Mouse (Mus musculus): ENCODE data around the gene Hmox2. TPM values are rescaled to one million over a fixed set of nuclear protein-coding genes. Genes with fewer than 3 reads are reported as not detected.
"Not testable (repeated sequence)": the region's sequence is repeated elsewhere in the genome, so short reads cannot be mapped to it uniquely, and the experiment has no call there.

Hmox2 gene
- 106 and 126 TPM in 2 replicates for polyA plus RNA-seq (2014; fragmentation: Nextera tagmentation; extraction: Ambion mirVana)

- Histone ChIP-seq H3K9me3 (ENCODE audit: control insufficient read depth, low read length) (no peaks in the 10 kb centered on the region), H3K4me1 (ENCODE audit: control insufficient read depth, insufficient read depth, low read length) (peaks cover 4% of the 10 kb centered on the region; the same call in 1 of the 2 replicates), H3K9ac (replicated peaks; ENCODE audit: low read depth, low read length) (peak within 1 kb of the TSS; percentile 88), H3K36me3 (ENCODE audit: control insufficient read depth, insufficient read depth, low read length) (no peaks in the 10 kb centered on the region), H3K27me3 (ENCODE audit: control insufficient read depth, insufficient read depth, low read length) (no peaks in the 10 kb centered on the region), H3K4me2 (ENCODE audit: low read depth, low read length) (peak within 1 kb of the TSS; percentile 91), H3K4me3 (ENCODE audit: low read depth, low read length) (peak within 1 kb of the TSS; percentile 87), H3K27ac (ENCODE audit: low read depth, low read length) (peak within 1 kb of the TSS; percentile 75)
- WGBS, result 4% methylated on average over 35 of the region's 35 CpGs
- ATAC-seq (ENCODE audit: low read depth), result peak; percentile 96
These were observed at the start of gene Hmox2 for GRCm38 (mm10) chr16:4725780-4726527. Gene Hmox2 (plus strand): TSS chr16:4726361.

GRCm38 (mm10) chr16:4676836-4677235 lies 49.3 kb upstream of the Hmox2 start:
- Histone ChIP-seq H3K27ac (ENCODE audit: low read depth, low read length) (no peak overlapping the region), H3K9ac (replicated peaks; ENCODE audit: low read depth, low read length) (no peak overlapping the region), H3K36me3 (ENCODE audit: control insufficient read depth, insufficient read depth, low read length) (0 out of 2 replicates have a peak, but pooled peaks cover 8% of the 10 kb centered on the region), H3K4me3 (ENCODE audit: low read depth, low read length) (no peak overlapping the region), H3K4me1 (ENCODE audit: control insufficient read depth, insufficient read depth, low read length) (peaks cover 11% of the 10 kb centered on the region), H3K27me3 (ENCODE audit: control insufficient read depth, insufficient read depth, low read length) (no peaks in the 10 kb centered on the region), H3K4me2 (ENCODE audit: low read depth, low read length) (no peak overlapping the region), H3K9me3 (ENCODE audit: control insufficient read depth, low read length) (no peaks in the 10 kb centered on the region)
- WGBS, result over 99% methylated on average over 5 of the region's 5 CpGs
- no peak for ATAC-seq (ENCODE audit: low read depth)

GRCm38 (mm10) chr16:4678080-4678479 lies 48.1 kb upstream of the Hmox2 start:
- ATAC-seq (ENCODE audit: low read depth), result no peak
- Histone ChIP-seq H3K4me3 (ENCODE audit: low read depth, low read length) (no peak overlapping the region), H3K4me1 (ENCODE audit: control insufficient read depth, insufficient read depth, low read length) (peaks cover 11% of the 10 kb centered on the region), H3K4me2 (ENCODE audit: low read depth, low read length) (no peak overlapping the region), H3K27ac (ENCODE audit: low read depth, low read length) (no peak overlapping the region), H3K27me3 (ENCODE audit: control insufficient read depth, insufficient read depth, low read length) (no peaks in the 10 kb centered on the region), H3K9ac (replicated peaks; ENCODE audit: low read depth, low read length) (no peak overlapping the region), H3K9me3 (ENCODE audit: control insufficient read depth, low read length) (no peaks in the 10 kb centered on the region), H3K36me3 (ENCODE audit: control insufficient read depth, insufficient read depth, low read length) (0 out of 2 replicates have a peak, but pooled peaks cover 8% of the 10 kb centered on the region)
- 88% methylated on average over 5 of the region's 5 CpGs for WGBS

- Histone ChIP-seq H3K9ac (replicated peaks; ENCODE audit: low read depth, low read length) (peak within 1 kb of the TSS; percentile 71), H3K27ac (ENCODE audit: low read depth, low read length) (0 out of 2 replicates have a peak within 1 kb of the TSS, but pooled peaks have one; percentile 66), H3K4me3 (ENCODE audit: low read depth, low read length) (peak within 1 kb of the TSS; percentile 66), H3K9me3 (ENCODE audit: control insufficient read depth, low read length) (no peaks in the 10 kb centered on the region), H3K4me2 (ENCODE audit: low read depth, low read length) (peak within 1 kb of the TSS; percentile 94), H3K27me3 (ENCODE audit: control insufficient read depth, insufficient read depth, low read length) (no peaks in the 10 kb centered on the region), H3K36me3 (ENCODE audit: control insufficient read depth, insufficient read depth, low read length) (0 out of 2 replicates have a peak, but pooled peaks cover 8% of the 10 kb centered on the region), H3K4me1 (ENCODE audit: control insufficient read depth, insufficient read depth, low read length) (peaks cover 11% of the 10 kb centered on the region)
- ATAC-seq (ENCODE audit: low read depth), result peak; percentile 92
- WGBS, result under 1% methylated on average over 47 of the region's 47 CpGs
These were observed 46.8 kb upstream of the Hmox2 start, which contains the start of gene Coro7 for GRCm38 (mm10) chr16:4679121-4680018. Gene Coro7 (minus strand): TSS chr16:4679777.

- H3K9ac ChIP-seq (replicated peaks; ENCODE audit: low read depth, low read length); ATAC-seq (ENCODE audit: low read depth); H3K4me3 ChIP-seq (ENCODE audit: low read depth, low read length); H3K4me2 ChIP-seq (ENCODE audit: low read depth, low read length); H3K36me3 ChIP-seq (ENCODE audit: control insufficient read depth, insufficient read depth, low read length); H3K27ac ChIP-seq (ENCODE audit: low read depth, low read length); H3K27me3 ChIP-seq (ENCODE audit: control insufficient read depth, insufficient read depth, low read length); H3K9me3 ChIP-seq (ENCODE audit: control insufficient read depth, low read length): not testable (repeated sequence)
- WGBS, result 84% methylated on average over 3 of the region's 3 CpGs
- peaks cover 21% of the 10 kb centered on the region for H3K4me1 ChIP-seq (ENCODE audit: control insufficient read depth, insufficient read depth, low read length)
These were observed 45.2 kb upstream of the Hmox2 start for GRCm38 (mm10) chr16:4680922-4681455.

GRCm38 (mm10) chr16:4682628-4683179 lies 43.5 kb upstream of the Hmox2 start:
- Histone ChIP-seq H3K27ac (ENCODE audit: low read depth, low read length) (no peak overlapping the region), H3K27me3 (ENCODE audit: control insufficient read depth, insufficient read depth, low read length) (no peaks in the 10 kb centered on the region), H3K4me3 (ENCODE audit: low read depth, low read length) (no peak overlapping the region), H3K9me3 (ENCODE audit: control insufficient read depth, low read length) (no peaks in the 10 kb centered on the region), H3K9ac (replicated peaks; ENCODE audit: low read depth, low read length) (no peak overlapping the region), H3K4me1 (ENCODE audit: control insufficient read depth, insufficient read depth, low read length) (peaks cover 21% of the 10 kb centered on the region), H3K36me3 (ENCODE audit: control insufficient read depth, insufficient read depth, low read length) (peaks cover 8% of the 10 kb centered on the region), H3K4me2 (ENCODE audit: low read depth, low read length) (peak overlapping the region; percentile 56; the same call in 1 of the 2 replicates)
- no peak for ATAC-seq (ENCODE audit: low read depth)
- WGBS, result 70% methylated on average over 4 of the region's 4 CpGs

GRCm38 (mm10) chr16:4683193-4683580 lies 43.0 kb upstream of the Hmox2 start:
- Histone ChIP-seq H3K4me2 (ENCODE audit: low read depth, low read length) (peak overlapping the region; percentile 56), H3K4me3 (ENCODE audit: low read depth, low read length) (peak overlapping the region; percentile 73), H3K9ac (replicated peaks; ENCODE audit: low read depth, low read length) (peak overlapping the region; percentile 69), H3K9me3 (ENCODE audit: control insufficient read depth, low read length) (no peaks in the 10 kb centered on the region), H3K27ac (ENCODE audit: low read depth, low read length) (peak overlapping the region; percentile 28; the same call in 1 of the 2 replicates), H3K27me3 (ENCODE audit: control insufficient read depth, insufficient read depth, low read length) (no peaks in the 10 kb centered on the region), H3K36me3 (ENCODE audit: control insufficient read depth, insufficient read depth, low read length) (peaks cover 12% of the 10 kb centered on the region), H3K4me1 (ENCODE audit: control insufficient read depth, insufficient read depth, low read length) (peaks cover 21% of the 10 kb centered on the region)
- 33% methylated on average over 9 of the region's 9 CpGs for WGBS
- ATAC-seq (ENCODE audit: low read depth), result no peak

- peak; percentile 88 for ATAC-seq (ENCODE audit: low read depth)
- under 1% methylated on average over 54 of the region's 54 CpGs for WGBS
These were observed 42.3 kb upstream of the Hmox2 start for GRCm38 (mm10) chr16:4683581-4684456.

More at GRCm38 (mm10) chr16:4683581-4684456, 42.3 kb upstream of the Hmox2 start:
- Histone ChIP-seq H3K4me1 (ENCODE audit: control insufficient read depth, insufficient read depth, low read length) (peaks cover 17% of the 10 kb centered on the region), H3K9ac (replicated peaks; ENCODE audit: low read depth, low read length) (peak overlapping the region; percentile 69), H3K27ac (ENCODE audit: low read depth, low read length) (peak overlapping the region; percentile 28; the same call in 1 of the 2 replicates), H3K36me3 (ENCODE audit: control insufficient read depth, insufficient read depth, low read length) (peaks cover 16% of the 10 kb centered on the region), H3K4me2 (ENCODE audit: low read depth, low read length) (peak overlapping the region; percentile 56), H3K27me3 (ENCODE audit: control insufficient read depth, insufficient read depth, low read length) (no peaks in the 10 kb centered on the region), H3K4me3 (ENCODE audit: low read depth, low read length) (peak overlapping the region; percentile 73), H3K9me3 (ENCODE audit: control insufficient read depth, low read length) (no peaks in the 10 kb centered on the region)

All from neural tube, embryonic 14.5 days (tissue).